Mouse (Mus musculus) midbrain, embryonic 16.5 days (tissue): ENCODE results near the gene Nipbl. TPM values are rescaled to one million over a fixed set of nuclear protein-coding genes. Genes with fewer than 3 reads are reported as not detected.
A peak's percentile ranks its signal among the peaks of the same experiment; 100 is the strongest.
"Not testable (repeated sequence)": the region's sequence is repeated elsewhere in the genome, so short reads cannot be mapped to it uniquely, and the experiment has no call there.

ENCODE experiments used
- ATAC-seq: fragments of 200-750 bp; cut with Nextera tagmentation; 2 replicates; pipeline ENCODE4 v1.8.0; 2017; ENCODE audit warnings: moderate TSS enrichment
- H3K27ac ChIP-seq: fragments of 300-500 bp; sonication (generic); 2 replicates; pipeline ENCODE4 v1.5.1; 2014; ENCODE audit warnings: mild to moderate bottlenecking, low read length, mixed read lengths
- H3K27me3 ChIP-seq: fragments of 300-500 bp; sonication (generic); 2 replicates; pipeline ENCODE4 v1.6.1; 2014; ENCODE audit warnings: low read depth, low read length, mixed read lengths; ENCODE audit not compliant: control insufficient read depth, insufficient read depth
- H3K36me3 ChIP-seq: fragments of 300-500 bp; sonication (generic); 2 replicates; pipeline ENCODE4 v1.6.1; 2014; ENCODE audit warnings: mild to moderate bottlenecking, low read length, moderate library complexity, mixed read lengths; ENCODE audit not compliant: control insufficient read depth, insufficient read depth
- H3K4me1 ChIP-seq: fragments of 300-500 bp; sonication (generic); 2 replicates; pipeline ENCODE4 v1.6.1; 2014; ENCODE audit warnings: mild to moderate bottlenecking, low read length, mixed read lengths; ENCODE audit not compliant: control insufficient read depth, insufficient read depth
- H3K4me2 ChIP-seq: fragments of 300-500 bp; sonication (generic); 2 replicates; pipeline ENCODE4 v1.6.1; 2014; ENCODE audit warnings: mild to moderate bottlenecking, low read length, mixed read lengths
- H3K4me3 ChIP-seq: fragments of 300-500 bp; sonication (generic); 2 replicates; pipeline ENCODE4 v1.5.1; 2014; ENCODE audit warnings: low read depth, mild to moderate bottlenecking, low read length, moderate library complexity, mixed read lengths
- H3K9ac ChIP-seq: fragments of 300-500 bp; sonication (generic); 2 replicates; pipeline ENCODE4 v1.6.1; 2014; ENCODE audit warnings: low read depth, low read length, mixed read lengths
- H3K9me3 ChIP-seq: fragments of 300-500 bp; sonication (generic); replicated peaks from 2 replicates; pipeline ENCODE4 v1.6.1; 2014; ENCODE audit warnings: mild to moderate bottlenecking, low read length, mixed read lengths; ENCODE audit not compliant: control insufficient read depth, poor library complexity, severe bottlenecking
- WGBS: fragments of 180-500 bp; shearing (Covaris S2); extraction: QIAGEN DNeasy Blood & Tissue Kit; methylation state at CpG from one replicate; pipeline ENCODE4 v1.1.7; 2014; 5-methylcytosine and 5-hydroxymethylcytosine counted together
- polyA plus RNA-seq: library from polyadenylated mRNA; unstranded; fragments of >200 nt; fragmentation: Nextera tagmentation; extraction: Ambion mirVana; gene quantifications from 2 replicates; pipeline ENCODE4 v1.2.1, GENCODE M21; 2015

The Nipbl gene
- polyA plus RNA-seq, 1 experiment from 2014 or later: 13.3 TPM

GRCm38 (mm10) chr15:8294150-8294549 lies 150.1 kb downstream of the Nipbl start:
- H3K9ac ChIP-seq: no peak overlapping the region
- H3K4me1 ChIP-seq: no peaks in the 10 kb centered on the region
- H3K4me2 ChIP-seq: no peak overlapping the region
- H3K36me3 ChIP-seq: peaks cover 35% of the 10 kb centered on the region
- 97% methylated on average over 6 of the region's 6 CpGs for WGBS
- no peaks in the 10 kb centered on the region for H3K9me3 ChIP-seq
- H3K4me3 ChIP-seq: no peak overlapping the region
- no peak for ATAC-seq
- no peak overlapping the region for H3K27ac ChIP-seq
- H3K27me3 ChIP-seq: no peaks in the 10 kb centered on the region

GRCm38 (mm10) chr15:8291251-8291650 lies 153.0 kb downstream of the Nipbl start:
- Histone ChIP-seq H3K9me3 (no peaks in the 10 kb centered on the region), H3K27me3 (no peaks in the 10 kb centered on the region), H3K4me3 (no peak overlapping the region), H3K4me1 (no peaks in the 10 kb centered on the region), H3K4me2 (no peak overlapping the region), H3K36me3 (peaks cover 31% of the 10 kb centered on the region), H3K9ac (no peak overlapping the region), H3K27ac (no peak overlapping the region)
- no peak for ATAC-seq
- 93% methylated on average over 14 of the region's 14 CpGs for WGBS

- 99% methylated on average over 2 of the region's 2 CpGs for WGBS
- Histone ChIP-seq H3K9ac (no peak overlapping the region), H3K9me3 (no peaks in the 10 kb centered on the region), H3K27me3 (no peaks in the 10 kb centered on the region), H3K4me2 (no peak overlapping the region), H3K27ac (no peak overlapping the region), H3K4me1 (no peaks in the 10 kb centered on the region), H3K4me3 (no peak overlapping the region), H3K36me3 (no peaks in the 10 kb centered on the region)
- ATAC-seq: no peak
Measured at GRCm38 (mm10) chr15:8282155-8282554, 162.1 kb downstream of the Nipbl start.

GRCm38 (mm10) chr15:8281701-8282100 lies 162.6 kb downstream of the Nipbl start:
- Histone ChIP-seq H3K4me3 (no peak overlapping the region), H3K27me3 (no peaks in the 10 kb centered on the region), H3K9me3 (no peaks in the 10 kb centered on the region), H3K9ac (no peak overlapping the region), H3K36me3 (no peaks in the 10 kb centered on the region), H3K4me2 (no peak overlapping the region), H3K4me1 (no peaks in the 10 kb centered on the region), H3K27ac (no peak overlapping the region)
- 82% methylated on average over 7 of the region's 7 CpGs for WGBS
- no peak for ATAC-seq

DNA sequence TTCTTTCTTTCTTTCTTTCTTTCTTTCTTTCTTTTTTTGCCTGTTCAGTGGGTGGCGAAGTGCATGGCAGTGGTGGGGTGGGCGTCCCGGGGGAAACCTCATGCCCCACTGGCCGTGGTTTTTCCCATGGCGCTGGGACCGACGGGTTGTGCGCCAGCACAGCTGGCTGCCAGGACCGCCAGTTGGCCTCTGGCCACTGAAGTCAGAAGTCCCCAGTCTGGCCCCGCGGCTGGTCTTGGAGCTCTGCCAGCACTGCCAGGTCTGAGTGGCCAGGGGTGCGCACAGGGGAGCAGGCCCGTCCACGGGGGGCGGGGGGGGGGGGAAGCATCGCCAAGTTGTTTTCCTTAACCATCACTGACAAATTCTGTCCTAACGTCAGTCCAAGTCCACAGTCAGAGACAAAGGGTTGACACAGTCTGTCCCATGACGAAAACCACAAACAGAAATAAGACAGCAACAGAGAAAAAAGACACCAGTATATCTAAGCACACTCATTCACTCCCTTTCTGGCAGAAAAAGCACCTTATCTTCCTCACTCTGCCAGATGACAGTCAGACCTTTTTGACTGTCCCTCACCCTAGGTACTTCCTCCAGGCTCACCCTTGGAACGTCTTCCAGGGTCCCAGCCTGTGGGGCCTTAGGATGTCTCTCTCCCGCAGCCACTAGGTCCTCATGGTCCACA lies 164.2 kb downstream of the Nipbl start:
- Histone ChIP-seq H3K27me3 (no peaks in the 10 kb centered on the region), H3K27ac (no peak overlapping the region), H3K36me3 (no peaks in the 10 kb centered on the region), H3K4me2 (peak overlapping the region; percentile 54), H3K4me3 (peak overlapping the region; percentile 15), H3K9ac (no peak overlapping the region), H3K4me1 (no peaks in the 10 kb centered on the region), H3K9me3 (no peaks in the 10 kb centered on the region)
- ATAC-seq: peak; percentile 73
- WGBS: 67% methylated on average over 19 of the region's 20 CpGs

- H3K27ac ChIP-seq: no peak overlapping the region
- peak overlapping the region; percentile 28 for H3K4me3 ChIP-seq
- H3K9me3 ChIP-seq: no peaks in the 10 kb centered on the region
- WGBS: 25% methylated on average over 11 of the region's 17 CpGs
- no peaks in the 10 kb centered on the region for H3K4me1 ChIP-seq
- ATAC-seq: no peak
- no peaks in the 10 kb centered on the region for H3K27me3 ChIP-seq
- no peak overlapping the region for H3K9ac ChIP-seq
- peak overlapping the region; percentile 54 for H3K4me2 ChIP-seq
- no peaks in the 10 kb centered on the region for H3K36me3 ChIP-seq
Measured at GRCm38 (mm10) chr15:8279320-8279779, 164.9 kb downstream of the Nipbl start.

- not testable (repeated sequence) for H3K36me3 ChIP-seq, H3K4me1 ChIP-seq, H3K27me3 ChIP-seq, H3K4me2 ChIP-seq, ATAC-seq, H3K9me3 ChIP-seq, H3K27ac ChIP-seq, H3K9ac ChIP-seq, H3K4me3 ChIP-seq
- WGBS: 95% methylated on average over 4 of the region's 4 CpGs
Measured at GRCm38 (mm10) chr15:8277916-8278315, 166.3 kb downstream of the Nipbl start.

DNA sequence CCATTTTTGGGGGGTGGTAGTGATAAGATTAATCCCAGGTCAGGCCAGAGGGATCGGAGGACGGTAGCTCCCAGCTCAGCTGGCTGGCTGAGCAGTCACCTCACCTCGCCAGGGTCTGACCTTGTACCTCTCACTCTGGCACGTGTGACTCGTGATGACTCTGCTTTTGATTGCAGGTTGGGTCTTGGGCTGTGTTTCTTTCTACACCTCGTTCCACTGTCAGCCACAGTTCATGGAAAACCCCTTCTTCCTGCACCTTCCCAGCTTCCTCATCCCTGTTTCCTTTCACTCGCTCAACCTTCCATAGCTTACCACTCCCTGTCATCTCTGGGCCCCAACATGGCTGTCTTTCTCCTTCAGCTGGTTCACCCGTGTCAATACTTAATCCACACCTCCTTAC lies 172.3 kb downstream of the Nipbl start:
- H3K4me1 ChIP-seq: no peaks in the 10 kb centered on the region
- no peak overlapping the region for H3K4me3 ChIP-seq
- peaks cover 44% of the 10 kb centered on the region for H3K36me3 ChIP-seq
- no peaks in the 10 kb centered on the region for H3K27me3 ChIP-seq
- no peak overlapping the region for H3K27ac ChIP-seq
- no peak overlapping the region for H3K4me2 ChIP-seq
- no peak overlapping the region for H3K9ac ChIP-seq
- ATAC-seq: no peak
- H3K9me3 ChIP-seq: no peaks in the 10 kb centered on the region
- WGBS: 91% methylated on average over 8 of the region's 8 CpGs

DNA sequence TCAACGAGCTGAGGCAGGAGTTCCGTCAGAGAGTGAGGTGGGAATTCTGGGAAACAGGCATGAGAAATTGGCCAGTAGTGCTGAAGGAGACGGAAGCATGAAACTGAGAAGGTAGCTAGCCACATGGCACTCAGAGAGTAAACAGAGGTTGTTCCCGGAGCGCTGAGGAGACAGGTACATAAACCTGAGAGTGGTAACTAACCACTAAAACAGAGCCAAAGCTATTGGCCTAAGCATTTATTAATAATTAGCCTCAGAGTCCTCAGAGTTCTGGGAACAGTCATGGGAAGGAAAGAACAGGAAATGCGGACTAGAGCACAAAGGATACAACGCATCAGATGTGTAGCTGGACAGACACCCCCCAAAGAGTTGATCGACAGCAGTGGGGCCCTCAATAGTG lies 176.0 kb downstream of the Nipbl start:
- H3K36me3 ChIP-seq: peaks cover 61% of the 10 kb centered on the region
- 93% methylated on average over 8 of the region's 8 CpGs for WGBS
- H3K9me3 ChIP-seq: no peaks in the 10 kb centered on the region
- H3K4me2 ChIP-seq: no peak overlapping the region
- no peaks in the 10 kb centered on the region for H3K4me1 ChIP-seq
- no peak overlapping the region for H3K9ac ChIP-seq
- H3K27ac ChIP-seq: no peak overlapping the region
- H3K4me3 ChIP-seq: no peak overlapping the region
- ATAC-seq: no peak
- H3K27me3 ChIP-seq: no peaks in the 10 kb centered on the region
